Mouse (Mus musculus) intestine, embryonic 16.5 days (tissue): Measurements from ENCODE around the gene Sfxn1. TPM values are rescaled to one million over a fixed set of nuclear protein-coding genes. Genes with fewer than 3 reads are reported as not detected.
A peak's percentile ranks its signal among the peaks of the same experiment; 100 is the strongest.

Experiments used
- ATAC-seq: fragments of 200-750 bp; cut with Nextera tagmentation; 2 replicates; pipeline ENCODE4 v1.8.0; 2017; ENCODE audit warnings: moderate TSS enrichment, moderate library complexity
- H3K27ac ChIP-seq: fragments of 300-500 bp; sonication (generic); 2 replicates; pipeline ENCODE4 v1.5.1; 2014; ENCODE audit warnings: mild to moderate bottlenecking, low read length
- H3K27me3 ChIP-seq: fragments of 300-500 bp; sonication (generic); replicated peaks from 2 replicates; pipeline ENCODE4 v1.6.1; 2014; ENCODE audit warnings: low read length, control low read depth, mixed read lengths; ENCODE audit not compliant: control insufficient read depth, insufficient read depth
- H3K36me3 ChIP-seq: fragments of 300-500 bp; sonication (generic); 2 replicates; pipeline ENCODE4 v1.6.1; 2014; ENCODE audit warnings: low read length, control low read depth; ENCODE audit not compliant: control insufficient read depth, insufficient read depth
- H3K4me1 ChIP-seq: fragments of 300-500 bp; sonication (generic); 2 replicates; pipeline ENCODE4 v1.6.1; 2014; ENCODE audit warnings: low read length, control low read depth, mixed read lengths; ENCODE audit not compliant: control insufficient read depth, insufficient read depth
- H3K4me2 ChIP-seq: fragments of 300-500 bp; sonication (generic); 2 replicates; pipeline ENCODE4 v1.6.1; 2014; ENCODE audit warnings: low read depth, low read length, control low read depth
- H3K4me3 ChIP-seq: fragments of 300-500 bp; sonication (generic); 2 replicates; pipeline ENCODE4 v1.5.1; 2014; ENCODE audit warnings: mild to moderate bottlenecking, low read length
- H3K9ac ChIP-seq: fragments of 300-500 bp; sonication (generic); 2 replicates; pipeline ENCODE4 v1.6.1; 2014; ENCODE audit warnings: low read depth, low read length
- H3K9me3 ChIP-seq: fragments of 300-500 bp; sonication (generic); 2 replicates; pipeline ENCODE4 v1.6.1; 2016; ENCODE audit warnings: low read length, control low read depth; ENCODE audit not compliant: control insufficient read depth
- WGBS: fragments of 180-500 bp; shearing (Covaris S2); extraction: QIAGEN DNeasy Blood & Tissue Kit; methylation state at CpG from one replicate; pipeline ENCODE4 v1.1.7; 2014; 5-methylcytosine and 5-hydroxymethylcytosine counted together
- polyA plus RNA-seq: library from polyadenylated mRNA; unstranded; fragments of >200 nt; fragmentation: Nextera tagmentation; extraction: Ambion mirVana; gene quantifications from 2 replicates; pipeline ENCODE4 v1.2.1, GENCODE M21; 2015

Gene Sfxn1
- polyA plus RNA-seq, 1 experiment from 2014 or later, result 90.2 TPM

DNA sequence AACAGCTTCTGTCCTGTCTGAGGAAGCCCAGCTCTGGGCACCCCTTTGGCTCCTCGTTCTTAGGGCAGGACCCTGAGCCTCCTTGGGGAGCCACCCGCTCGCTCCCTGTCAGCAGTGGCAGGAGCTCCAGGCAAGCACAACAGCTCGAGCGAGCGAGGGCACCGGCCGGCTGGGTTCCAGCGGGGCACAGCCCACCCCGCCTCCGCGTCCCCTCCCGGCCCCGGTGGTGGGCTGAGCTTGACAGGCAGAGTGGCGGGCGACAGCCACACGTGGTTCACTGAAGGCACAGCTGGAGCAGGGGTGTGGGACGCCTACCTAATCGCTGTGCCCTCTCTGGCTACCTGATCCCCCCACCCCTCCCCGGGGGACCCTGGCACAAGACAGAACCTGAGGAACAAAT, 16.7 kb upstream of the Sfxn1 start:
- Histone ChIP-seq H3K27ac (no peak overlapping the region), H3K36me3 (no peaks in the 10 kb centered on the region), H3K9ac (peak overlapping the region; percentile 46), H3K9me3 (no peaks in the 10 kb centered on the region), H3K4me3 (peak overlapping the region; percentile 43), H3K4me1 (peaks cover 5% of the 10 kb centered on the region; the same call in 1 of the 2 replicates), H3K4me2 (peak overlapping the region; percentile 79), H3K27me3 (peaks cover 22% of the 10 kb centered on the region)
- WGBS, result 2% methylated on average over 20 of the region's 20 CpGs
- ATAC-seq, result no peak

DNA sequence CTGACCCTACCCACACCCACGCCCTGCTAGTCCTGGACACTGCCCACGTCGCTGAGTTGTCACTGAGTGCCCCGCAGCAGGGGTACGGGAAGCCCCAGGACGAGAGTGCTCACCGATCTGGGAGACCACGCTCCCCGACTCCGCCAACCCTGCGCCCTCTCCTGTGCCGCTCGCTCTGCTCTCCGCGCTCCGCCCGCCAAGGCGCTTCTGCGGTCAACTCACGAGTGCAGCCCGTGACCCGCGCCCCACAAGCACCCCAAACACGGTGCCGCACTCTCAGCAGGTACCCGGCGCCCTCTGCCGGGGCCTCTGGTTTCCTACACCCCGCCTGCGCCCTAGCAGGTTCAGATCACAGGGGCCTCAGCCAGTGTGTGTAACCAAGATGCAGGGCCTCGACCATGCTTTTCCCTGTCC, 16.2 kb upstream of the Sfxn1 start, which contains the start of gene Drd1:
Gene Drd1 (minus strand): TSS at position 258 of the 414 bp plus-strand sequence.
- H3K4me2 ChIP-seq, result peak within 1 kb of the TSS; percentile 79
- ATAC-seq, result peak; percentile 46; the same call in 1 of the 2 replicates

DNA sequence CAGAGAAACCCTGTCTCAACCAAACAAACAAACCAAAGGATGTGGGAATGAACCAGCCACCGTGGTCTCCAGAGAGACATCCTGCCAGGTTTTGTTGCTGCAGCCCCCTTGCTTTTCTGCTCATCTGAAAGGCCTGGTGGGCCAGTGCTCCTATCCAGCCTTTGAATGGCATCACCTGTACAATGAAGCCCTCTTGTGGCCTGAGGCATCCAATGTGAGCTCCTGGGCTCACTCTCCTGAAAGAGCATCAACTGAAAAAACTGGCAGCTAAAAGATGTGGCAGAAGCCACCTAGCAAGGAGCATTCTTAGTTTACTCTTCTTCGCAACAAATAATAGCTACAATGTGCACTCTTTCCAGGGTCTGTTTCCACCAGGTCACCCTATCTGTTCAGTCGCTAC, 9.6 kb upstream of the Sfxn1 start:
- Histone ChIP-seq H3K4me1 (no peaks in the 10 kb centered on the region), H3K9me3 (no peaks in the 10 kb centered on the region), H3K9ac (no peak overlapping the region), H3K36me3 (no peaks in the 10 kb centered on the region), H3K4me3 (no peak overlapping the region), H3K27ac (no peak overlapping the region), H3K27me3 (no peaks in the 10 kb centered on the region), H3K4me2 (no peak overlapping the region)
- ATAC-seq, result no peak
- WGBS, result 85% methylated on average over 3 of the region's 3 CpGs

More for the DNA sequence above, 16.2 kb upstream of the Sfxn1 start, which contains the start of gene Drd1:
- Histone ChIP-seq H3K4me1 (peaks cover 5% of the 10 kb centered on the region; the same call in 1 of the 2 replicates), H3K36me3 (no peaks in the 10 kb centered on the region), H3K9me3 (no peaks in the 10 kb centered on the region), H3K4me3 (peak within 1 kb of the TSS; percentile 43), H3K27me3 (peaks cover 22% of the 10 kb centered on the region), H3K27ac (no peak within 1 kb of the TSS), H3K9ac (peak within 1 kb of the TSS; percentile 46)
- WGBS, result under 1% methylated on average over 31 of the region's 31 CpGs

DNA sequence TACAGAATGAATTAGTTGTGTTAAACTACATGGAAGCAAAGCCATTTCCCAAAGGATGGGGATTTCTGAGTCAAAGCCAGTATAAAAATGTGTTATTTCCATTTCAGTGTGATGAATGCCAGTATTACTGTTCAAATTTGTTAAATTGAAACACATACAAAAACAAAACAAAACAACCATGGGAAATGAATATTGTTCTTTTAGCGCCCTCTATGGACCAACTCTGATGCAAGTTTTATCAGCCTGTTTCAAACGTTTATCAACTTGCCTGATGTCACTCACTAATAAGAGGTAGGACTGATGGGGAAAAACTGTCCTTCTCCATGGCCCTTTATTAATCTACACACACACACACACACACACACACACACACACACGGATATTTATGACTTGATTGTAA, 8.4 kb upstream of the Sfxn1 start:
- H3K27me3 ChIP-seq, result no peaks in the 10 kb centered on the region
- no peaks in the 10 kb centered on the region for H3K36me3 ChIP-seq
- ATAC-seq, result no peak
- no peaks in the 10 kb centered on the region for H3K4me1 ChIP-seq
- no peak overlapping the region for H3K27ac ChIP-seq
- H3K4me2 ChIP-seq, result no peak overlapping the region
- no peak overlapping the region for H3K4me3 ChIP-seq
- 0% methylated on average over 3 of the region's 3 CpGs for WGBS
- H3K9ac ChIP-seq, result no peak overlapping the region
- no peaks in the 10 kb centered on the region for H3K9me3 ChIP-seq

DNA sequence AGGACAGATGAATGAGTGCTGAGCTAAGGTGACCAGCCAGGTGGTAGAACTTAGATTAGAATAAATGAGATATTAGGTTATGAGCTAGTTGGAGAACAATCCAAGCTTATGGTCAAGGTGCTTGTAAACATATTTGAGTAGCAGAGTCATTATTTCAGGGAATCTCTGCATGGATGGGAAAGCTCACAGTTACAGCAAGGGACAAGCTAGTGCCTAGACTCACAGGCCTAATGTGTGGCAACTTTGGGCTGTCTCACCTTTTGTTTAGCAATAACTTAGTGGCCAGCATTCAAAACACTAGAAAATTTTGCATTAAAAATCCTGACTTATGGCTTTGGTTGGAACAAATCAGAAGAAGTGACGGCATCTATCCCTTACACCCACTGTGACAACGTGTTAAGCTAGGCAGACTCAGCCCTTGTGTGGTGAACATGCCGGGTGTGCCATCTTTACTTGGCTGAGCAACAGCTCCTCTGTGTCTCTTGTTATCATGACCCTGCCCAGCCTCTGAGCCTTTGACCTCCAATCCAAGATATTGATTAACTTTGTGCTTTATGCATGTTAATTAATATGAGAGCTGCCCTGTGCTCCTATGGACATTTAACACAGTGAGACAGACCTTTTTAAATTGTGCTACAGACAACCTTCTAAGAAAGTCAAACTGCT, 5.5 kb upstream of the Sfxn1 start:
- Histone ChIP-seq H3K36me3 (no peaks in the 10 kb centered on the region), H3K27me3 (no peaks in the 10 kb centered on the region), H3K4me1 (no peaks in the 10 kb centered on the region), H3K4me2 (no peak overlapping the region), H3K9me3 (no peaks in the 10 kb centered on the region), H3K9ac (no peak overlapping the region), H3K27ac (no peak overlapping the region), H3K4me3 (no peak overlapping the region)
- 0 out of 2 replicates have a peak, but pooled peaks have one; percentile 22 for ATAC-seq
- whole genome bisulfite sequencing, result 72% methylated on average over 3 of the region's 3 CpGs

DNA sequence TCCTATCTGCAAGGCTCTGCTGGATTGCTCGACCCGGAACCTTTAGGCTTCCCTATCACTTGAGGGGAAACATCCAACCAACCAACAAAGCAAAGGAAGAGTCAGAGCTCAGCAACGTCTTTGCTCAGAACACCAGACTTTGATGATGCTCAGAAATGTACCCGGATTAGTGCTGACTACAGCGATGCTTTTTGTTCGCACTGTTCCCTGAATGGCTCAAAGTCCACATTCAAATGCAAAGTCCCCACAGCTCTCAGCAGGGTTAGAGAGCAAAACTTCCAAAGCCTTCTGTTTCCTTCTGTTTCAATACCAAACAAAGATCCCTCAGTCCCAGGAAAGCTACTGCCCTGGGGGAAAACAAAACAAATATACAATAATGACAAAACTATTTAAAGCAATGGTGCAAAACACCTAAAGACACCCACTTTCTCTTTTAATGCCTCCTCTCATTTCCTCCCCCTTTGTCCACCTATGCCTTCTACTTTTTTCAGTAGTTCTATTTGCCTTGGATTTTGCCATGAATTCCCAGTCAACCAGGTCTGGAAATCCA, 4.0 kb upstream of the Sfxn1 start:
- H3K9me3 ChIP-seq, result no peaks in the 10 kb centered on the region
- H3K4me2 ChIP-seq, result no peak overlapping the region
- 0 out of 2 replicates have a peak, but pooled peaks have one; percentile 41 for ATAC-seq
- H3K27ac ChIP-seq, result no peak overlapping the region
- 40% methylated on average over 6 of the region's 6 CpGs for WGBS
- no peaks in the 10 kb centered on the region for H3K36me3 ChIP-seq
- no peaks in the 10 kb centered on the region for H3K4me1 ChIP-seq
- no peak overlapping the region for H3K9ac ChIP-seq
- H3K27me3 ChIP-seq, result no peaks in the 10 kb centered on the region
- no peak overlapping the region for H3K4me3 ChIP-seq

DNA sequence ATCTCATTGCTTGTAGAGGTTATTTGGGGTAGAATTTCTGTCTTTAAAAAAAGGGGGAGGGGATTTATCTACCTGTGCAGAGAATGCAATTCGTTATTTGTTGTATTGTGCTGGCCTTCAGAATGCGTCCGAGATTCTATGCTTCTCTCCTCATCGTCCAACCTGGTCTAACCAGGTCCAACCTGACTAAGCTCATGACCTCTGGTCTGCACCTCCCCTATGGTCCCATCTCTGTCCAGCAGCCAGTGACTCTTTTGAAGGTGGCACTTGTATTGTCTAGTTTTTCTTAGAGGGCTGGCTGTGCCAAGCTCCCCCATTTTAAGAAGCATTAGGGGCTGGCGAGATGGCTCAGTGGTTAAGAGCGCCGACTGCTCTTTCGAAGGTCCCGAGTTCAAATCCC, 658 bp upstream of the Sfxn1 start:
- no peak overlapping the region for H3K4me2 ChIP-seq
- 95% methylated on average over 9 of the region's 9 CpGs for WGBS
- no peak overlapping the region for H3K9ac ChIP-seq
- 0 out of 2 replicates have a peak, but pooled peaks cover 2% of the 10 kb centered on the region for H3K36me3 ChIP-seq
- ATAC-seq, result no peak
- no peaks in the 10 kb centered on the region for H3K9me3 ChIP-seq
- no peak overlapping the region for H3K27ac ChIP-seq
- H3K4me3 ChIP-seq, result no peak overlapping the region
- peaks cover 6% of the 10 kb centered on the region; the same call in 1 of the 2 replicates for H3K4me1 ChIP-seq
- H3K27me3 ChIP-seq, result no peaks in the 10 kb centered on the region

DNA sequence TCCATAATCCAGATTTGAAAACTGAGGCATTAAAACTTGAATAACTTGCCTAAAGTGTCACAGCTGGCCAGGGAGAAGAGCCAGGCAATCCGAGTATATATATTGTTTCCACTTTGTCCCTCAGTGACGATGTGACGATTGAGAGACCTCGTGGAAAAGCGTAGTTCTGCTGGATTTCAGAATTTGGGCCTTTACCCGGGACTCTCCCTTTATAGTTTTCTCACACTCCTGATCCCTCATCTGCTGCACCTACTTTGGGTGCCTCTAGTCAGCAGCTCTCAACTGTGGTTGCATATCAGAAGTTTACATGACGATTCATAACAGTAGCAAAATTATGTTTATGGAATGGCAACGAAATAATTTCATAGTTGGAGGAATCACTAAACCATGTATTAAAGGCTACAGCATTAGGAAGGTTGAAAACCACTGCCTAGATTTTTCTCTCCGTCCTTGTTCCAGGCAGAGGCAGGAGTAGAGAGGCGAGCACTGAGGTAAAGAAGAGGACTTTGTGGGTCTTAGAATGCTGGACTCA, 923 bp downstream of the Sfxn1 start:
- H3K4me3 ChIP-seq, result peak overlapping the region; percentile 83
- H3K36me3 ChIP-seq, result 0 out of 2 replicates have a peak, but pooled peaks cover 2% of the 10 kb centered on the region
- no peak for ATAC-seq
- no peaks in the 10 kb centered on the region for H3K27me3 ChIP-seq
- peak overlapping the region; percentile 85 for H3K27ac ChIP-seq
- peaks cover 11% of the 10 kb centered on the region for H3K4me1 ChIP-seq
- no peaks in the 10 kb centered on the region for H3K9me3 ChIP-seq
- peak overlapping the region; percentile 67 for H3K4me2 ChIP-seq
- WGBS, result 30% methylated on average over 10 of the region's 10 CpGs
- H3K9ac ChIP-seq, result peak overlapping the region; percentile 97

DNA sequence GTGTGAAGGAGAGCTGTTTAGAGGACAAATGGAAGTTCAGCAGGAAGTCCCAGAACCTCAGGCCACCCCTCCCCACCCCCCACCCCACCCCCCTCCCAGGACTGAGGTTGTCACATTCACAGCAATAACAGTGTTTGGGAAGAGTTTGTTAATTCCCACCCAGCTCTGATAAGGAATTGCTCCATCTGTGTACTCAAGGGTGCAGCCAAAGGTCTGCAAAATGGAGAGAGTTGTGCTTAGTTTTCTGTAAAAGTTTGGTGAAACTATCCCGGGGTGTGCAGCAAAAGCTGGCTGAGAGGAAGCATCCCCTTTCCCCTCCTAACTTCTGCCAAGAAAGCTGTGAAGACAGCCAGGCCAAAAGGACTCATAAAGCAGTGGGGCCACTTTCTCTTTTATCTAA, 1.4 kb downstream of the Sfxn1 start:
- peak; percentile 10; the same call in 1 of the 2 replicates for ATAC-seq
- Histone ChIP-seq H3K9ac (peak overlapping the region; percentile 97), H3K4me2 (peak overlapping the region; percentile 67), H3K9me3 (no peaks in the 10 kb centered on the region), H3K27ac (peak overlapping the region; percentile 85), H3K4me3 (peak overlapping the region; percentile 83), H3K36me3 (0 out of 2 replicates have a peak, but pooled peaks cover 2% of the 10 kb centered on the region), H3K27me3 (no peaks in the 10 kb centered on the region), H3K4me1 (peaks cover 12% of the 10 kb centered on the region)
- 10% methylated on average over 1 of the region's 1 CpGs for WGBS
